Mouse (Mus musculus): ENCODE data around the gene Dock6.

DNA sequence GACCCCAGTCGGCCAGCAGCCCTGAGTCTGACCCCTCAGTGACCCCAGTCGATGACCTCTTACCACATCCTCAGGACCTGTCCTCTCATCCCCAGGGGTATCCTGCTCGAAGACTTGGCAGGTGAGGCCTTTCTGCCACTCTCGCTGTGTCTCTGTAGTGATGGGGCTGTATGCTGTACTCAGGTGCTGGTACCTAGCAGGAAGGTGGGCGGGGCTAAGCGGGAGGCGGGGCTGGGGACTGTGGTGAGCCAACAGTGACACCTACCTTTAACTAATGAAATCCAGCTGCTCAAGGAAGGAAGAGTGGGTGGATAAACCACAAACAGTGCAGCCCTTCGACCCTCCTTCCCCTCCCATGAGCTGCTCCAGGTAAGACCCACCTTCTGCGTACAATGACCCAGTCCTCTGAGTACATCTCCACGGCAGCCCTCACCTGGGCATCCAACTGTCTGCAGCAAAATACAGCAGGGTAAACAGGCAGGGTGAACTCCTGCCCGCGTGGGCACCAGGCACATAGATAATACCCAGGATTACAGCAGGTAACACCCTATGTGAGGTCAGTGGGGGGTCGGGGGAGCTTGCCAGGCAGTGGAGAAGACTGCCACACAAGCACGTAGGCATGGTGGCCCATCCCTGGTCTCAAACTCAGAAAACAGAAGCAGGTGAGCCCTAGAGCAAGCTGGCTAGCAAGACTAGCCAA is 6.9 kb downstream of the Dock6 start:
- TF ChIP-seq CTCF (IDR thresholded peaks at IDR 0.05) (no peak), EP300 (IDR thresholded peaks at IDR 0.05) (no peak)
